Mouse (Mus musculus) cerebellum, postnatal 4 days (tissue): Measurements from ENCODE around the gene Tmem150c.

ENCODE experiments used
- DNase-seq, 2 experiments: peaks; one replicate each; pipeline ENCODE4 v3.0.0; 2022; ENCODE audit warnings: low spot score in 2 of 2, mixed read lengths in 1 of 2

Gene Tmem150c

DNA sequence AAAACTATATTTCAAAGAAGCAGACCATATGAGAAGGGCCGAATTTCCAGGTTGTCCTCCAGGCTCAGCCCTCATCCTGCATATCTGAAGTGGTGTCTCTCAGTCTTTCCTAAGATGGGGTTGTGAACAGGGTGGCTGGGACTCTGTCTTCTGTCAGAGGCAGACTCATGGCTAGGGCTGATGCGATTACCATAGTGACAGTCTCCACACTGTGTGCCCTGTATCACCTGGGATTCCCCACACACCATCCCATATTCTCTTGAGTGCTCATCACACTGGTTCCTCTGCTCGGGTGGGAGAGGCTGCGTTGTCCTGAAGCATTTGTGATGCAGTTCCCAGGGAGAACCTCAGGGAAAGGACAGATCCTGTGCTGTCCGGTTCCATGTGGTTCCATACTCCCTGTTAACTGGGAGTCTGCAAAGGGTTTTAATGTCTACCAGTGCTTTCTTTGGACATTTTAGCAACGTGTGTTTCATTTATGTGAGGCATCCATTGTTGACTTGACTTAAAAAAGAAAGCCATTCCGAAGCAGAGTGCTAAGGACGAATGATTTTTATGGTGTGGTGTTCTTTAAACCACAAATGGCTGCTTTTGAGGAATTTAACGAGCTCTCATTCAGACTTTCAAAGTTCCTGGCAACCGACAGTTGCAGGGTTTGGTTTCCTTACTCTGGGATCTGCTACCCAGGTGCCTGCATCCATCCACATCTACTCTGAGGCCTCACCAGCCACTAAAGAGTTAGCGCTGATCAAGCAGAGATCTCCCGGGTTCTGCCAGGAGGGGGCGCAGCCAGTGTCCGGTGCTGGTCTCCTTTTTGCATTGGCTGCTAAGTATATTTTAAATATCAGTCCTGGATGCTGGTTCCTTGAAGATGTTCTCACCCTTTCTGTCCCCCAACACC lies 7.2 kb upstream of the Tmem150c start:
- peak in 1 of 2 experiments; percentile 54 for DNase-seq

DNA sequence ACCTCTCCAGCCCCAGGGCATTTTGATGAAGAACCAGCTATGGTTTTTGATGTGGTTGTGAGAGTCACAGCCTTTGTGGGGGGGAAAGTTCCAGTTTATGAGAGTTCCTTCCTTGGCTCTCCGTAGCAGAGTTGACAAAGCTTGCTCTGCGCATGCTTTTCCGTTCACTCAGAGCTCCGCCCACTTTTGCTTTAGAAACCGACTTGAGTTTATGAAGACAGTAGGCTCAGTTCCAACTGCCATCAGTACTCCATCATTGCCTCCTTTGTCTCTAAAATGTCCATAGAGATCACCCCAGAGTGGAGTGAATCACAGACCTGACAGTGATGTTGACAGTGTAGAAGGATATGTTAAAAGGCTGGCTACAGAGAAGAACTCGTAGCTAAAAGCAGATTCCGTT lies 3.8 kb upstream of the Tmem150c start:
- no peak for DNase-seq

DNA sequence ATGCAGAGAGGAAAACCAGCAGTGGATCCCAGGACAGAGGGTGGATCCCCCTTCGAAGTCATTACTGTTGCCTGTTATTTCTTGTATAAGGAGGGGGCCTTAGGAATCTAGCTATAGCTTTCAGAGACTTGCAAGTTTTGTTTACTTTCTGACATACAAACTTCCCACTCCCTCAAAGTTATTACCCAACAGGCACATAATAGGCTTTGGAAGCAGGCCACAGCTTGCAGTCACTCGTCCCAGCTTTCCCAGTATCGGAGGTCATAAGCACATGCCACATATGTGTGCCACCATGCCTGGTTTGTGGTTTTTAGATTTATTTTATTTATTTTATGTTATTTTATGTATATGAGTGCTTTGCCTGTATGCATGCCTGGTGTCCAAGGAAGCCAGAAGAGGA lies 3.2 kb upstream of the Tmem150c start:
- no peak for DNase-seq

DNA sequence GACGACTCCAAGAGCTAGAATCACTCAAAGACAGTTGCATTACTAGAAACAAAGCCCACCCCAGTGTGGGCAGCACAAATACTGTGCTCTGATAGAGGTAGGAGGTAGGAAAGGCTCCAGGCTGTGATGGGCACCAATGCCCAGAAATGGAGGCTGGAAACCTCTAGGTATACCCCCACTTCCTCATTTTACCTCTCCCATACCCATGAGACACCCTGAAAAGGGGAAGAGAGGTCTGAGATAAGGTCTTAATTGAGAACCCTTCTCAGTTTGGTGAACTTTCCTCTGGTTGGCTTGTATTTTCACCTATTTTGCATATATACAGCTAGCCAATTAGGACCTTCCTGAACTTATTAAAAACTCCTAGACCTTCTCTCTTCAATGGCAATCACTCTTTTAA lies 2.4 kb upstream of the Tmem150c start:
- DNase-seq, result no peak

DNA sequence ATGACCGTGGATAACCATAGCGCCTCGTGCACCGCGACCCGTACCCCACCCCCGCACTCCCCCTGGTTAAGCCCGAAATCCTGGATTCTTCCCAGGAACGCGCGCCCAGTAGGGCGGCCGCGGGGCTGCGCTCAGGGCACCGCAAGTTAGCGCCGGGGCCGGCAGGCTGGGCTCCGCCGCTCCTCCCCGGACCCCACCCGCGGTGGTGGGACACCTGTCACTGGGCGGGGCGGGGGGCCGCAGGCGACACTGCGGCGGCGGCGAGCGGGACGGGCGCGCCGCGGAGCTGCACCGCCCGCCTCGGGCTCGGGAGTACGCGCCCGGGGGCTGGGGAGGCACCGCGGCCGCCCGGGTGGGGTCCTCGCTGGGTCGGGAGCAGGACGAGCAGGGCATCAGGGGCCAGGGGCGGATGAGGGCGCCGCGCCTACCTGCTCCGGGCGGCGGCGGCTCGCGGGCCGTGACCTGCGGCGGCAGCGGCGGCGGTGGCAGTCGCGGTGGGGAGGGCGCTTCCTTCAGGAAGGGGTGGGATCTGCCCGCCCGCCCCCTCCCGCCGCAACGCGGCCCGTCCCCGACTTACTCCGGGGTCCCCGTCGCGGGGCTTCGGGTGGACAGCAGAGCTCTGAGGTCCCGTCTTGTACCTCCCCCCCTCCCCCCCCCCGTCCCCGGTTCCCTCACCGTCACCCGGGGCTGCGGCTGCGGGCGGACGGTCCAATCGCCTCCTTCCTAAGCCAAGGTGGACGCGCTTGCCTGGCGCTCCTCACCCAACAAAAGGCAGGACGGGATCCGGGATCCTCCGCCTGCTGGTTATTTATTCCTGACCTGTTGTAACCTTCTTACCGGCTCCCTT lies 594 bp downstream of the Tmem150c start:
- DNase-seq, result peak in 1 of 2 experiments; percentile 51

DNA sequence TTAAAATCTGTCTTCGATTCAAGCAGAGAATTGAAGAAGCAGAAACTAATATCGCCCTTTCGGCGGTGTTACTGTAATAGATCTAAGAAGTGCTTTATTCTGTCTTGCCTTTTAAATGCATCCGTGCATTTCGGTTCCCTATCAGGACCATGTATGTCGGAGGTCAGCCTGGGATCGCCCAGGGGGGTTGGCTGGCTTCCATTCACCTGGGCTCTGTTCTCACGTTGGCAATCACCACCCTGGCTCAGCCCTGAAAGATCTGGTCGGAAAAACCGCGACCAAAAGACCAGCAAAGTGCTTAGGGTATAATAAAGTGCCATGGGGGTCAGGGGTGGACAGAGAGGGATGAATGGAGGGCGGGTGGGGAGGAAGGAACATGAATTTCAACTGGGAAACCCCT lies 1.3 kb downstream of the Tmem150c start:
- peak in 1 of 2 experiments; percentile 40 for DNase-seq

DNA sequence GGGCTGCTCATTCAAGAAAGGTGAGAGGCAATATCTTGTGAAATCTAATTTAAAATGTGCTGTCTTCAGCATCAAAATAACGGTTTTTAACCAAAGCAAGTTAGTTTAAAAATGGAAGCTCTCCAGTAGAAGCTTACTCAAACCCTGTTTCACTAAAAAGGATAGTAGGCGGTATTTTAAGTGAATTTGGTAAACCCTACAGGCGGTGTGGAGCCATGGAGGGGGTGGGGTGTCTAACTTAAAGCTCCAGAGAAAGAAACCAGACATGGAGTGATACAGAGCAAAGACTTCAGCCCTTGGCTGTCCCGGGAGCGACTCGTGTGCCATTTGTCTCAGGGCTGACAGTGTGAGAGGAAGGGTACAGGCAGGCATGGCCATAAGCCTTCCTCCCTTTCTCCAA lies 4.0 kb downstream of the Tmem150c start:
- DNase-seq, result no peak

DNA sequence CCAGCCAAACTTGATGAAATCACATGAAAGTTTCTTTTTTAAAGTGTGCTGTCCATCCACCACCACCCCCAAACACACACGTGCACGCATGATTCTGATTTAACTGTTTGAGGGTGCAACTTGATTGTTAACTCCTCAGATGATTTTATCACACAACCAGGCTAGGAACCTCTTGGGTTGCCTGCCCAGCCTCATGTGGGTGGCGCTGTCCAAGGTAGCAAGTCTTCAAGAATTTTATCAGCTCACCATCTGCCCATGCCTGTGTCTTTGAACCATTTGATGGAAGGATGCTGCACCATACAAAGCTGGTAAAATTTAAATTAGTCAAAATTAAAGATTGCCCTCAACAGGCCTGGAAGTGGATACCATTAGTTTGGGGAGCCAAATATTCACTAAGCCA lies 9.6 kb downstream of the Tmem150c start:
- DNase-seq, result no peak

DNA sequence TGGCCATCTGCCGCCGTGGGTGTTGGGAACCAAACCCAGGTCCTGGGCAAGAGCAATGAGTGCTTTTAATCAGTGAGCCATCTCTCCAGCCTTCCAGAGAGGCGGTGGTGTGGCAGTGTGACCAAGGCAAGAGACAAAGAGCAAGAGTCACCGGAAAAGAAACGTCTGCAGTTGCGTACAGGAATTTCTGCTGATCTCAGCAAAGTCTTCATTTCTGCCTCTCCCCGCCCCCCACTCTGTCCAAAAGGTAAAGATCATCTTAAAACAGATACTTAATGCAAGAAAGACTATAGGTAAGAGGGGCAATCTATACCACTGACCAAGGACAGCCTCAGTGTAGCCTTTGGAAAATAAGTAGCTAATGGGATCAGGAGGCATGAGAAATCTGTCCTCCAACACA lies 14.8 kb downstream of the Tmem150c start:
- no peak for DNase-seq

DNA sequence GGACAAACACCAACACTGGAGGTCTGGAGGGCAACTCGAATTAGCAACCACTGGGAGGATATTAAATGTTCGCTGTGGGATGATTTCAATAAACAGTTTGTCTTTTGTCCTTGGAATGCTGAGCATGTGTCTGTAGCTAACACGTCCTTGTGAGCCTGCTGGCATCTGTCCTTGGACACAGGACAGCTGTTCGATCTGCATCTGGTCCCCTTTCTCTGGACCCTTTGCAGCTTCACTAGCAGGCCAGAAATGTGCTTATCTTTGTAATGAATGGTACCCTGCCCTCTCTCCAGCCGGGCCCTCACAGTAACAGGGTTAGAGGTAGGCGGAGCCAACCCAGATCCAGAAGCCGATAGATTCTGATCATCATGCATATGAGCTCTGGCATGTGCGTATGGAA lies 32.3 kb downstream of the Tmem150c start:
- no peak for DNase-seq

DNA sequence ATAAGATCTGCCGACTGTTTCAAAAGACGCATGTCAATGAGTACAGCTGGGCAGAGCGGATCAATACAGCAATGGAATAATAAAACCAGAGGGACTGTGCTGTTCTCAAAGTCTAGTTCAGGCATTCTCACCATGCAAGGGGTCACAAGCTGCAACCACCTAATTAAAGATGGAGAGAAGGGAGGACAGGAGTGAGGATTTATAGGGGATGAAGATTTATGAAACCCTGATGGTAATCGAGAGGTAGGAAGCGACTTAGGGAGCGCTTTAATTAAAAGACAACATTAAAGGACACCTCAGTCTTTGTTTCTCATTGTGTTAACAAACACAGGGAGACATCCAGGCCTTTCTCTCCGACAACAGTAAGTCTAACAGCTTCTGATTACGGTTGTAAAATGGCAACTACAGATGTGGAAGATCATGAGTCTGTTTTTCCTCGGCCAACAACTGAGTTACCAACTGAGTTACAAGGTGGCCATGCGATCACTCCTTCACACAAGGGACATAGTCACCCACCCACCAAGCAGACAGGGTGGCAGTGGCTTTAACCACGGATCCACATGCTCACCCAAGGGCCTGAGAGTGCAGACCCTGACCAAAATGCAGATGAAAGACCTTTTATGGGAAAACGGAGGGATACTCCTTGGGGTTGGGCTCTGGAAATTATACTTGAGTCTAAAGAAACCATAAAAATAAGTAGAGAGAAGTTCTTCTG lies 34.0 kb downstream of the Tmem150c start:
- no peak for DNase-seq

DNA sequence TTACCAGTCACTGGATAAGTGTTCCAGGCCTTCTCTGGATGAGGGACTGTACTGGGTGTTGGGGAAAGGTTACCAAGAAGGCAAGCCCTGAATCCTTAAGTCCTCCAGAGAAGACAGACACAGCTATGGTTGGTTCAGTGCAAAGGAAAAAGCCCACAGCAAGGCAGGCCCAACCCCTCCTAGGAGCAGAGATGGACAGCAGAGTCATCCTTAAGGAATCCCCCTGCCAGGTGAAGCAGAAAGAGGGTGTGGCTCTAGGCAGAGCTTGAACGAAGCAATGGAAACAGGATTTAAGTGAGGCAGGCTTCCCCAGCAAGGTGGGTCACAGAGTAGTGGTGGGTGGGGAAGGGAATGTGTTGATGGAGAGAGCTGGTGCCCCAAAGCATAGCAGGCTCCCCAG lies 35.1 kb downstream of the Tmem150c start:
- DNase-seq, result no peak

DNA sequence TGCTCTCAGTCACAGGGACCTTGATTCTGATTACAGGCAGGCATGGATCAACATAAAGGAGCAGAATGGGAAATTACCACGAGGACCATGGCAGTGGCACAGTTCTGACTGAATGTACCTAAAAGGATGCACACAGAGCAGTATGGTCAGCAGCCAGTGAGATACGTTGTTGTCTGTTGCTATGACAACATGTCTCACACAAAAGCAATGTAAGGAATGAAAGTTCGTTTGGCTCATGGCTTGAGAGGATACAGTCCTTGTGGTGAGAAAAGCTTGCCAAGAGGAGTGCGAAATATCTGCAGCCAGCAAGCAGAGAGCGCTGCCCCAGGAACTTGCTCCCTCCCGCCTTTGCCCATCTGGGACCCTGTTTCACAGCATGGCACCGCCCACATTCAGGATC lies 36.3 kb downstream of the Tmem150c start:
- DNase-seq, result no peak

DNA sequence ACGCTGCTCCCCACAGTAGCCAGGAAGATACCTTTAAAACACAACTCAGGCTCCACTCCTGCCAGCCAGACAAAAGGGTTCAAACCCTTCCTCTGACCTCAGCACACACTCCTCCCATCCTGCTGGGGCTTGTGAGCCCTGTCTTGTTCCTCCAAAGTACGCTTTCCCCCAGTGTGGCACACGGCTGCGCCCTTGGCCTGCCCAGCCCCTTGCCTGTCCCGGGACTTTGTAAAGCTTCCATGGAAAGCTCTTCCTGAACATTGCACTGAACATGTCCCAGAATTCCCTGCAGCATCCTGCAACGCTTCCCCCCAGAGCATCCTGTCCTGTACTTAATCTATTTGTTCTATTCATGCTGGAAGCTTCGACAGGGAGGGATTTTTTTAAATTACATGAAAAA lies 38.4 kb downstream of the Tmem150c start:
- DNase-seq, result no peak

DNA sequence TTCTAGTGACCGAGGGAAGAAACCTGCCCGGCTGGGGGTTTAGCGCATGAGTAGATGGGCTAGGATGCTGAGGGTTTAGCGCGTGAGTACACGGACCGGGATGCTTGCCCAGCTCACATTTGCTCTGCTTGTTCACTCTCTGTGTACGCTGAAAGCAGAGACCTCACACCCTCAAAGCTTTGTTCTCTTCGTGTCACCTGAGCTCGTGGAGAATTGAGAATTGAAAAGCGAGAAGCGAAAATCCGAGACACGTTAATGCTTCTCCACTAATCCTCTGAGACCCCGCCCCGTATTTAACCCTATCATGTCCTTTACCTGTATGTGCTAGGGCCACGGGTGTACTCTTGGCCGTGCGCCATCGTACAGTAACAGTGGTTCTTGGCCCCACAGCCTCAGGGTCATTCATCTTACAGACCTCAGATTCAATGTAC lies 38.9 kb downstream of the Tmem150c start:
- no peak for DNase-seq

DNA sequence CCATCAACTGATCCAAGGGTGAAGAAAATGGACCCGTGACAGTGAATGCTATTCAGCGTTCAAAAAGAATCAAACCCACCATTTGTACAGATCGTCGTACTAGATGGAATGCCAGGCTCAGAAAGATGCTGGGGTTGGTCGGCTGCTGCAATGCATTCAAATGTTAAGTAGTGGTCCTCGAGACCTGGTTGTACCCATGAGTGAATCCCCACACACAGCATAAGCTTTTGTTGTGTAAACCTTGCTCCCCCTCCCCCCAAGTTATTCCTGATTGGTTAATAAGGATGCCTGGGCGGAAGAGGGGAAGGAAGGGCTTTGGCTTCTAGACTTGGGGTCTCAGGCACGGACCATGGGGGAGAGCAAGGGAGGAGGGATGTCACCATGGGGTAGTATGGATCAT lies 40.3 kb downstream of the Tmem150c start:
- no peak for DNase-seq

DNA sequence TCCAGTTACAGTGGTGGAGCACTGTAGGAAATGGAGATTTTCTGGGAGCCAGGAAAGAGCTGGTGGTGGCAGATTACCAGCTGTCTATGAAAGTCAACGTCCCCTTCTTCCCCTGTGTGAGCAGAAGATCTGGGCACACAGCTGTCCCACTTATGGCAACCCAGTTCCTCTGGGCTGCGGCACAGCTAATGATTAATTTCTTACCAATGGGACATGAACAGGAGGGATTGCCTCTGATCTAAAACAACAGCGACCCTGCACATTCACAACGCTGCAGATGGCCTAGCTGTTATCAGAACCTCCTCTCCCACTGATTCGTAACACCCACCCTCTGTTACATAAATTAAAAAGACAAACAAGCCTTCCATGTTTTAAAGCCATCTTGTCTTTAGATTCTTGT lies 46.2 kb downstream of the Tmem150c start:
- DNase-seq, result no peak

DNA sequence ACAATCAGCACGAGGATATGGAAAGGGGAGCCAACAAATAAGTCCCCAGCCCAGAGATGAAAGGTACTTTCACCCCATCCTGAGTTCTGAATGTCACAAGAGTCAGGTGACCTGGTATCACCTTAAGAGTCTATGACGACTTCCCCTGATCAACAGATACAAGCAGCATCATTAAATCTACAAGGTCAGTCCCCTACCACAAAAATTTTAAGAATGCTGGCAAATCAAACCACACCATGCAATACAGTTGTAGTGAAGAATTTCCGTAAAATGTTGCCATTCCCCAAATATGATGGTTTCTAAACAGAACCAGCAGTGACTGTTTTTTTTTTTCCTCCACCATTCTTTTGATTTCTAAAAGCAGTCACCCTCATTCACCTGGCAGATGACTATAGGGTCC lies 49.0 kb downstream of the Tmem150c start:
- no peak for DNase-seq

DNA sequence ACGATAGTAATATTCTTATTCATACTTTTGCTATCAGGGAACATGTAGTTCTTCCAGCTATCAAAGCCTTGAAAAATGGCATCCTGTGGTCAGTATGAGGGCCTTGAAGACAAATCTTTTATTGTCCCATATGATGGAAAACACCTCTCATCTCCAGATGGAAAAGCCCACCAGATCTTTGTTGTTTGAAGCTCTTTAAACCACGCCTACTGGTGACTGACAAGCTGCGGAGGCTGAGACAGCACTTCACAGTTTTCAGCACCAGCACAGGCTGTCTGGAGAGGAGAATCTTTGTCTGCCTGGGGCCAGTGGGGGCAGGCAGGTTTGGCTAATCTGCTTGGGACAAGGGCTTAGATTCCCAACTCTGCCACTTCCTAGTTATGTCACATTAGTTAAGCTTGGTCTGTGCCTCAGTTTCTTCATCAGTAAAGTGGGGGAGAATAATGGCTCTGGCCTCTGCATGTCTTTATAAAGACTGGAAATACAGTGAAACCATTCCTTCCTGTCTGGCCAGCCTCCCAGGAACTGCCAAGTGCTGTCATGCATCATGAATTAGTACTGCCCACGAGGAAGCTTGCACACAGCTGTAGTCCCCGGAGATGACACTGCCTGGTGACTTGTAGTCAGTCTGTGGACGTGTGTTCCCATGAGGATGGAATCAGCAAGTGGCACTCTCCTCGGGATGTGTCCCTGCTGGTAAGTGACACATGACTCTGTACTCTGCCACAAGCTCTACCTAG lies 49.9 kb downstream of the Tmem150c start:
- DNase-seq, result peak in 1 of 2 experiments; percentile 20

DNA sequence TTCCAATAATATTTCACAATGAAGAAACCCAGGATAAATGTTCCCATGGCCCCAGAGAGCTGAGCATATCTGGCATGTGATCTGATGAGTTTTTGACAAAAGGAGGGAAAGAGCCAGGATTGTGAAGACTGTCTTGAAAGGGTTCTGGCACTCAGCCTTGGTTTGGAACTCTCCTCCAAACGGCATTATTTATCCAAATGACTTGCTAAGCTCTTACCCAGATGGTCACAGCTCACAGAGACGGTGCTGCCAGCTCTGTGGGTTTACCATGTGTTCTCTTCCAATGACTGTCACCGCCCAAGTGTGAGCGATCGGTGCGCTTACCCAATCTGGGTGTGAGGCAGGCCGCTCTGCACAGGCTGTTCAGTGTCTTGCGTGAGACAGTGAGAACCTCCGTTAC lies 50.7 kb downstream of the Tmem150c start:
- DNase-seq, result peak in 1 of 2 experiments; percentile 69

DNA sequence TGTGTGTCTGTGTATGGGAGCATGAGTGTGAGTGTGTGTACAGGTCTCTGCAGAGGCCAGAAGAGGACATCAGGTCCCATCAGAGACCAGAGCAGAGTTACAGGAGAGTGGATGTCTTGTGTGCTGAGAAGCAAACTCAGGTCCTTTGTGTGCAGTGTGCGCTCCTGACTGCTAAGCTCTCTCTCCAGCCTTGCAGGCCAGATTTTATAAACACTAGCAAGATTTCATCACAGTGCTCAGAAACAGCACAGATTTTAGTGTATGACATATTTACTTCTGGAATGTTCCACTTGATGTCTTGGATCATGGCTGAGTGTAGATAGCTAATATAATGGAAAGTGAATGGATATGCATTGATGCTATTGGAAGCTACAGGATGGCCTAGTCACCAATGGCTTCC lies 57.2 kb downstream of the Tmem150c start:
- DNase-seq, result no peak
